Mouse (Mus musculus) limb, embryonic 12.5 days (tissue): ENCODE results near the gene Bicc1. TPM values are rescaled to one million over a fixed set of nuclear protein-coding genes. Genes with fewer than 3 reads are reported as not detected.

Experiments used
- ATAC-seq: fragments of 200-750 bp; cut with Nextera tagmentation; 2 replicates; pipeline ENCODE4 v1.8.0; 2017; ENCODE audit warnings: low read depth, moderate TSS enrichment; ENCODE audit not compliant: insufficient number of reproducible peaks, insufficient read depth, low FRiP score, low TSS enrichment
- H3K27ac ChIP-seq: fragments of 300-500 bp; sonication (generic); 2 replicates; pipeline ENCODE4 v1.5.1; 2016; ENCODE audit warnings: mild to moderate bottlenecking, moderate library complexity
- H3K27me3 ChIP-seq: fragments of 300-500 bp; sonication (generic); 2 replicates; pipeline ENCODE4 v1.6.1; 2016; ENCODE audit warnings: mild to moderate bottlenecking, moderate library complexity
- H3K36me3 ChIP-seq: fragments of 300-500 bp; sonication (generic); 2 replicates; pipeline ENCODE4 v1.6.1; 2016; ENCODE audit warnings: mild to moderate bottlenecking, moderate library complexity
- H3K4me1 ChIP-seq: fragments of 300-500 bp; sonication (generic); replicated peaks from 2 replicates; pipeline ENCODE4 v1.6.1; 2016
- H3K4me2 ChIP-seq: fragments of 300-500 bp; sonication (generic); 2 replicates; pipeline ENCODE4 v1.6.1; 2016; ENCODE audit warnings: mild to moderate bottlenecking, moderate library complexity
- H3K4me3 ChIP-seq: fragments of 300-500 bp; sonication (generic); replicated peaks from 2 replicates; pipeline ENCODE4 v1.5.1; 2016; ENCODE audit warnings: mild to moderate bottlenecking
- H3K9ac ChIP-seq: fragments of 300-500 bp; sonication (generic); replicated peaks from 2 replicates; pipeline ENCODE4 v1.6.1; 2016; ENCODE audit warnings: mild to moderate bottlenecking, moderate library complexity
- H3K9me3 ChIP-seq: fragments of 300-500 bp; sonication (generic); 2 replicates; pipeline ENCODE4 v1.6.1; 2016; ENCODE audit warnings: mild to moderate bottlenecking, moderate library complexity
- WGBS: fragments of 180-500 bp; shearing (Covaris S2); methylation state at CpG from one replicate; pipeline ENCODE4 v1.1.7; 2016; 5-methylcytosine and 5-hydroxymethylcytosine counted together
- polyA plus RNA-seq: library from polyadenylated mRNA; unstranded; fragments of >200 nt; fragmentation: Nextera tagmentation; extraction: Ambion mirVana; gene quantifications from 2 replicates; pipeline ENCODE4 v1.2.1, GENCODE M21; 2016

The Bicc1 gene
- polyA plus RNA-seq, 1 experiment from 2014 or later: 15.6 TPM

- ATAC-seq: no peak
- H3K4me3 ChIP-seq: no peak overlapping the region
- peaks cover 40% of the 10 kb centered on the region for H3K4me1 ChIP-seq
- H3K4me2 ChIP-seq: no peak overlapping the region
- H3K36me3 ChIP-seq: no peaks in the 10 kb centered on the region
- 90% methylated on average over 2 of the region's 2 CpGs for WGBS
- H3K27me3 ChIP-seq: no peaks in the 10 kb centered on the region
- H3K27ac ChIP-seq: no peak overlapping the region
- no peak overlapping the region for H3K9ac ChIP-seq
- peaks cover 2% of the 10 kb centered on the region; the same call in 1 of the 2 replicates for H3K9me3 ChIP-seq
Observed at GRCm38 (mm10) chr10:71142568-71142967, 16.9 kb downstream of the Bicc1 start.

- peak overlapping the region; percentile 59; the same call in 1 of the 2 replicates for H3K27ac ChIP-seq
- no peak for ATAC-seq
- no peak overlapping the region for H3K9ac ChIP-seq
- no peak overlapping the region for H3K4me2 ChIP-seq
- H3K36me3 ChIP-seq: no peaks in the 10 kb centered on the region
- WGBS: 78% methylated on average over 6 of the region's 6 CpGs
- peaks cover 27% of the 10 kb centered on the region for H3K4me1 ChIP-seq
- no peak overlapping the region for H3K4me3 ChIP-seq
- no peaks in the 10 kb centered on the region for H3K27me3 ChIP-seq
- peaks cover 2% of the 10 kb centered on the region; the same call in 1 of the 2 replicates for H3K9me3 ChIP-seq
Observed at GRCm38 (mm10) chr10:71140281-71140845, 19.1 kb downstream of the Bicc1 start.

GRCm38 (mm10) chr10:71138852-71139197 is 20.7 kb downstream of the Bicc1 start:
- Histone ChIP-seq H3K4me1 (peaks cover 27% of the 10 kb centered on the region), H3K27ac (0 out of 2 replicates have a peak overlapping the region, but pooled peaks have one; percentile 45), H3K4me3 (no peak overlapping the region), H3K9ac (no peak overlapping the region), H3K27me3 (no peaks in the 10 kb centered on the region), H3K9me3 (peaks cover 2% of the 10 kb centered on the region; the same call in 1 of the 2 replicates), H3K36me3 (no peaks in the 10 kb centered on the region), H3K4me2 (no peak overlapping the region)
- no peak; the same call in 1 of the 2 replicates for ATAC-seq
- 86% methylated on average over 2 of the region's 2 CpGs for WGBS

- Histone ChIP-seq H3K4me2 (no peak overlapping the region), H3K4me3 (no peak overlapping the region), H3K9ac (no peak overlapping the region), H3K27me3 (no peaks in the 10 kb centered on the region), H3K4me1 (peaks cover 27% of the 10 kb centered on the region), H3K36me3 (no peaks in the 10 kb centered on the region), H3K9me3 (peaks cover 2% of the 10 kb centered on the region; the same call in 1 of the 2 replicates), H3K27ac (peak overlapping the region; percentile 79)
- no peak for ATAC-seq
- WGBS: 58% methylated on average over 14 of the region's 14 CpGs
Observed at GRCm38 (mm10) chr10:71138132-71138851, 21.2 kb downstream of the Bicc1 start.

- no peak overlapping the region for H3K4me3 ChIP-seq
- 92% methylated on average over 9 of the region's 9 CpGs for WGBS
- H3K4me2 ChIP-seq: no peak overlapping the region
- H3K9me3 ChIP-seq: no peaks in the 10 kb centered on the region
- H3K36me3 ChIP-seq: no peaks in the 10 kb centered on the region
- H3K4me1 ChIP-seq: peaks cover 27% of the 10 kb centered on the region
- ATAC-seq: no peak
- no peak overlapping the region for H3K9ac ChIP-seq
- no peaks in the 10 kb centered on the region for H3K27me3 ChIP-seq
- H3K27ac ChIP-seq: peak overlapping the region; percentile 79
Observed at GRCm38 (mm10) chr10:71137606-71138005, 21.9 kb downstream of the Bicc1 start.

- H3K36me3 ChIP-seq: no peaks in the 10 kb centered on the region
- no peaks in the 10 kb centered on the region for H3K9me3 ChIP-seq
- WGBS: 71% methylated on average over 9 of the region's 9 CpGs
- no peak overlapping the region for H3K4me2 ChIP-seq
- H3K27me3 ChIP-seq: no peaks in the 10 kb centered on the region
- ATAC-seq: no peak
- no peak overlapping the region for H3K4me3 ChIP-seq
- H3K9ac ChIP-seq: no peak overlapping the region
- peaks cover 17% of the 10 kb centered on the region for H3K4me1 ChIP-seq
- no peak overlapping the region for H3K27ac ChIP-seq
Observed at GRCm38 (mm10) chr10:71131333-71131732, 28.2 kb downstream of the Bicc1 start.

- H3K27ac ChIP-seq: no peak overlapping the region
- 51% methylated on average over 9 of the region's 9 CpGs for WGBS
- ATAC-seq: no peak
- no peak overlapping the region for H3K4me2 ChIP-seq
- no peak overlapping the region for H3K4me3 ChIP-seq
- H3K9me3 ChIP-seq: no peaks in the 10 kb centered on the region
- H3K9ac ChIP-seq: no peak overlapping the region
- H3K36me3 ChIP-seq: no peaks in the 10 kb centered on the region
- H3K4me1 ChIP-seq: peaks cover 12% of the 10 kb centered on the region
- no peaks in the 10 kb centered on the region for H3K27me3 ChIP-seq
Observed at GRCm38 (mm10) chr10:71130261-71130660, 29.2 kb downstream of the Bicc1 start.

GRCm38 (mm10) chr10:71127951-71128331 is 31.6 kb downstream of the Bicc1 start:
- ATAC-seq: no peak
- no peaks in the 10 kb centered on the region for H3K27me3 ChIP-seq
- H3K36me3 ChIP-seq: no peaks in the 10 kb centered on the region
- H3K4me3 ChIP-seq: no peak overlapping the region
- H3K9me3 ChIP-seq: no peaks in the 10 kb centered on the region
- 34% methylated on average over 8 of the region's 8 CpGs for WGBS
- no peak overlapping the region for H3K9ac ChIP-seq
- no peak overlapping the region for H3K27ac ChIP-seq
- no peak overlapping the region for H3K4me2 ChIP-seq
- H3K4me1 ChIP-seq: peaks cover 28% of the 10 kb centered on the region

GRCm38 (mm10) chr10:71127278-71127950 is 32.1 kb downstream of the Bicc1 start:
- no peaks in the 10 kb centered on the region for H3K36me3 ChIP-seq
- H3K9ac ChIP-seq: no peak overlapping the region
- no peak overlapping the region for H3K4me3 ChIP-seq
- ATAC-seq: no peak
- no peak overlapping the region for H3K27ac ChIP-seq
- 66% methylated on average over 13 of the region's 13 CpGs for WGBS
- H3K4me2 ChIP-seq: no peak overlapping the region
- no peaks in the 10 kb centered on the region for H3K9me3 ChIP-seq
- H3K27me3 ChIP-seq: no peaks in the 10 kb centered on the region
- peaks cover 28% of the 10 kb centered on the region for H3K4me1 ChIP-seq

GRCm38 (mm10) chr10:71123974-71124373 is 35.5 kb downstream of the Bicc1 start:
- Histone ChIP-seq H3K27me3 (no peaks in the 10 kb centered on the region), H3K36me3 (no peaks in the 10 kb centered on the region), H3K4me3 (no peak overlapping the region), H3K9ac (no peak overlapping the region), H3K4me2 (no peak overlapping the region), H3K9me3 (no peaks in the 10 kb centered on the region), H3K4me1 (peaks cover 48% of the 10 kb centered on the region), H3K27ac (no peak overlapping the region)
- no peak for ATAC-seq
- 36% methylated on average over 3 of the region's 3 CpGs for WGBS

GRCm38 (mm10) chr10:71123395-71123794 is 36.1 kb downstream of the Bicc1 start:
- WGBS: 68% methylated on average over 4 of the region's 4 CpGs
- Histone ChIP-seq H3K9me3 (no peaks in the 10 kb centered on the region), H3K27ac (no peak overlapping the region), H3K27me3 (no peaks in the 10 kb centered on the region), H3K36me3 (no peaks in the 10 kb centered on the region), H3K4me2 (no peak overlapping the region), H3K4me3 (no peak overlapping the region), H3K9ac (no peak overlapping the region), H3K4me1 (peaks cover 51% of the 10 kb centered on the region)
- no peak for ATAC-seq
